Mouse (Mus musculus): ENCODE results near the gene Zfp276. TPM values are rescaled to one million over a fixed set of nuclear protein-coding genes. Genes with fewer than 3 reads are reported as not detected.

Zfp276 gene
- polyA plus RNA-seq, 1 experiment: 12.1 TPM

DNA sequence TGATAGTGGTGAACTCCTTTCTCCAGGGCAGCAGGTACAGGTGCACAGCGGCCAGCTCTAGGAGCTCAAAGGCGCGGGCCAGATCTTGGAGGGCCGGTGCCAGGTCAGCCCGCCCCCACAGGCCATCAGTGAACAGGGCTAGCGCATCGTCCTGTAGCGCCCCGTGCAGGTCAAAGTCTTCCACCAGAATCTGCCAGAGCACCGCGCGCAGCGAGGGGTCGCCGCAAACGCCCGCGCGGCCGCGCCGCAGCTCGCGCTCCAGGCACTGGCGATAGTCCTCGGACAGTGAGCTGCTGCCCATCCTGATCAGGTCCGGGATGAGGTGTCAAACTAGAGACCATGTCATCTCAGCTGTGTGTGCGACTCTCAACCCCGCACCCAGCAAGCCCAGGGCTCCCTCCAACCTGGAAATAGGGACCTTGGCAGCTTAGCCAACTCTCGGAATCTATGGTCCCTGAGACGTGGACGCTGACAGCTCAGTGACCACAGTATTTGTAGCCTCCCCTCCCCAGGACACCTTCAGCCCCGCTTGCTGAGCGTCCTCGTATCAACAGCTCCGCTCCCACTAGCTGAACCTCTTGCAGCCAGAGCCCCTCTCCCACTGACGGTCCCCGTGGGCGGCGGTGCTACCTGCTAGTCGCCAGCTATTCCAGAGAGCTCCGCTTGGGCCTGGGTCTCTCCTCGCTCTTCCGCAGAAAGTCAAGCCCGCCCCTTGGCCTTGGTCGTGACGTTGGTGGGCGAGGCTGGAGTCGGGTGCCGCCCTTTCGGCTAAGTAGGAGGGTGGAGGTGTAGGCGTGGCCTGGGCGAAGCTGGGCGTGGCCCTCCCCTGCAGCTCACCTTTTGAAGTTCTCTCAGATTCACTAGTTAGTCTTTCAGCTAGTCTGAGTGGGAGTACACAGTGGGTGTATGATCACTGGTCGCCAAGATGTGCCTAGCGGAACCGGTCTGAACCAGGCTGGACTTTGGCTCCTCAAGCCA is 18.2 kb upstream of the Zfp276 start, which contains the start of gene Spata2l:
Spata2l (minus strand) TSS at position 714 of the 978 bp plus-strand sequence.
- H3K4me2 ChIP-seq (ENCODE audit: low read depth): peak within 1 kb of the TSS; percentile 79
- no peaks in the 10 kb centered on the region for H3K36me3 ChIP-seq (ENCODE audit: control insufficient read depth, insufficient read depth)
- no peaks in the 10 kb centered on the region for H3K79me2 ChIP-seq (ENCODE audit: control insufficient read depth, insufficient read depth)
- peak within 1 kb of the TSS; percentile 23 for H3K4me3 ChIP-seq
- no peaks in the 10 kb centered on the region for H3K27me3 ChIP-seq (ENCODE audit: control insufficient read depth, insufficient read depth, insufficient read length)
- no peak for TF ChIP-seq TCF12 (IDR thresholded peaks at IDR 0.05; ENCODE audit: insufficient read depth, poor library complexity, severe bottlenecking)
- TF ChIP-seq POLR2AphosphoS2 (IDR thresholded peaks at IDR 0.05; ENCODE audit: insufficient read length, low read depth): peak; percentile 18
- TF ChIP-seq POLR2A (IDR thresholded peaks at IDR 0.05; ENCODE audit: insufficient read length, low read depth): peak; percentile 28
- TF ChIP-seq MAX (IDR thresholded peaks at IDR 0.05; ENCODE audit: low read depth): no peak
- no peak for TF ChIP-seq TCF3 (IDR thresholded peaks at IDR 0.05; ENCODE audit: insufficient read length, low read depth)
- H3ac ChIP-seq (ENCODE audit: control insufficient read depth, insufficient read length): peak within 1 kb of the TSS; percentile 1

DNA sequence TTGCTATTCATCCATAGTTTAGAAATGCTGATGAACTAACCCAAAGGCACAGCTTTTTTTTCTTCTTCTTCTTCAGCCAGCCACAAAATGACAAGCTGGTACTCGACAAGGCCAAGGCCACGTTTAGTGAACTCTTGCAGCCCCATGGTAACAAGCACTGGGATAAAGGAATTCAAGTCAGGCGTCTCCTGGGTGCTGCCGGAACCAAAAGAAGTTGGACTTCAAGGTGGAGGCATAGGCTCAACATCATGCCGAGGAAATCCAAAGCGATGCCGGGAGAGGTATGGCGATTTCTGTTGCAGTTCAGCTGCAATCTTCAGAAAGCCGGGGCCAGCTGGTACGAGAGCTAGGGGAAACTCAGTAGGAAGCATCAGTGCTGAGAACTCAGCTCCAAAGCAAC is 14.6 kb upstream of the Zfp276 start:
- Histone ChIP-seq H3ac (ENCODE audit: control insufficient read depth, insufficient read length) (no peak overlapping the region), H3K4me3 (no peak overlapping the region), H3K4me2 (ENCODE audit: low read depth) (no peak overlapping the region), H3K79me2 (ENCODE audit: control insufficient read depth, insufficient read depth) (no peaks in the 10 kb centered on the region), H3K36me3 (ENCODE audit: control insufficient read depth, insufficient read depth) (no peaks in the 10 kb centered on the region), H3K27me3 (ENCODE audit: control insufficient read depth, insufficient read depth, insufficient read length) (no peaks in the 10 kb centered on the region)
- TF ChIP-seq CEBPB (IDR thresholded peaks at IDR 0.05; ENCODE audit: insufficient read depth, poor library complexity, severe bottlenecking) (no peak), MYOD1 (IDR thresholded peaks at IDR 0.05; ENCODE audit: control insufficient read depth in 1 of 3, insufficient read length in 2 of 3, low read depth in 2 of 3) (no peak)

GRCm38 (mm10) chr8:123242107-123242923 is 11.7 kb upstream of the Zfp276 start:
- H3K4me2 ChIP-seq (ENCODE audit: low read depth): no peak overlapping the region

DNA sequence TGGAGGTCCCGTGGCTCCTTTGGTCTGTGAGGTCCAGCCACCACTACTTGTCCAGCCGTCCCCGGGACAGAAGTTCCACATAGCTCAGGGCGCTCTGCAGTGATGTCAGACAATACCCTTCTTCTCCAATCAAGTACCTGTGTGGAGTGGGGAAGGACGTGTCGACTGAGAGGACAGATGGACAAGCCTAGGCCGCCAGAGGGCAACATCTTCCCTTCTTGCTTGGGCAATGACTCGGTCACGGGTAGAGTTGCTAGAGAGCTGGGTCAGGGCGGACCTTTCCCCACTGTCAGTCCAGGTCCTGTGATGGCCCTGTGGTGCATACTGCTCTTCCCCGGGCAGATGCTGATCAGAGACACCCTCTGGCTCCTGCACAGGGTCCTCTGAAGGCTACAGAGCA is 10.9 kb upstream of the Zfp276 start:
- no peaks in the 10 kb centered on the region for H3K36me3 ChIP-seq (ENCODE audit: control insufficient read depth, insufficient read depth)
- H3K4me2 ChIP-seq (ENCODE audit: low read depth): no peak overlapping the region
- TF ChIP-seq POLR2AphosphoS2 (IDR thresholded peaks at IDR 0.05; ENCODE audit: insufficient read length, low read depth) (peak; percentile 15), CEBPB (IDR thresholded peaks at IDR 0.05; ENCODE audit: insufficient read depth, poor library complexity, severe bottlenecking) (no peak), TCF12 (IDR thresholded peaks at IDR 0.05; ENCODE audit: insufficient read depth, poor library complexity, severe bottlenecking) (no peak), REST (IDR thresholded peaks at IDR 0.05; ENCODE audit: insufficient read depth, insufficient read length) (no peak)

More at GRCm38 (mm10) chr8:123242107-123242923, 11.7 kb upstream of the Zfp276 start:
- no peaks in the 10 kb centered on the region for H3K36me3 ChIP-seq (ENCODE audit: control insufficient read depth, insufficient read depth)
- no peak for TF ChIP-seq CEBPB (IDR thresholded peaks at IDR 0.05; ENCODE audit: insufficient read depth, poor library complexity, severe bottlenecking)
- TF ChIP-seq E2F4 (IDR thresholded peaks at IDR 0.05; ENCODE audit: insufficient read depth): no peak
- no peak for TF ChIP-seq USF1 (IDR thresholded peaks at IDR 0.05; ENCODE audit: low read depth)
- no peak for TF ChIP-seq REST (IDR thresholded peaks at IDR 0.05; ENCODE audit: insufficient read depth, insufficient read length)
- no peak for TF ChIP-seq POLR2A (IDR thresholded peaks at IDR 0.05; ENCODE audit: insufficient read length, low read depth)
- no peak for TF ChIP-seq TCF3 (IDR thresholded peaks at IDR 0.05; ENCODE audit: insufficient read length, low read depth)
- TF ChIP-seq POLR2AphosphoS2 (IDR thresholded peaks at IDR 0.05; ENCODE audit: insufficient read length, low read depth): no peak
- TF ChIP-seq MAX (IDR thresholded peaks at IDR 0.05; ENCODE audit: low read depth): no peak
- no peak for TF ChIP-seq SRF (IDR thresholded peaks at IDR 0.05; ENCODE audit: control insufficient read depth, insufficient read length, low read depth)
- TF ChIP-seq MYOG (IDR thresholded peaks at IDR 0.05; ENCODE audit: control insufficient read depth in 1 of 3, insufficient read depth in 1 of 3, insufficient read length in 2 of 3, low read depth in 2 of 3): no peak
- no peak for TF ChIP-seq MYOD1 (IDR thresholded peaks at IDR 0.05; ENCODE audit: control insufficient read depth in 1 of 3, insufficient read length in 2 of 3, low read depth in 2 of 3)
- no peak for TF ChIP-seq TCF12 (IDR thresholded peaks at IDR 0.05; ENCODE audit: insufficient read depth, poor library complexity, severe bottlenecking)
- no peaks in the 10 kb centered on the region for H3K27me3 ChIP-seq (ENCODE audit: control insufficient read depth, insufficient read depth, insufficient read length)
- H3K4me3 ChIP-seq: no peak overlapping the region
- no peak overlapping the region for H3ac ChIP-seq (ENCODE audit: control insufficient read depth, insufficient read length)
- H3K79me2 ChIP-seq (ENCODE audit: control insufficient read depth, insufficient read depth): no peaks in the 10 kb centered on the region

DNA sequence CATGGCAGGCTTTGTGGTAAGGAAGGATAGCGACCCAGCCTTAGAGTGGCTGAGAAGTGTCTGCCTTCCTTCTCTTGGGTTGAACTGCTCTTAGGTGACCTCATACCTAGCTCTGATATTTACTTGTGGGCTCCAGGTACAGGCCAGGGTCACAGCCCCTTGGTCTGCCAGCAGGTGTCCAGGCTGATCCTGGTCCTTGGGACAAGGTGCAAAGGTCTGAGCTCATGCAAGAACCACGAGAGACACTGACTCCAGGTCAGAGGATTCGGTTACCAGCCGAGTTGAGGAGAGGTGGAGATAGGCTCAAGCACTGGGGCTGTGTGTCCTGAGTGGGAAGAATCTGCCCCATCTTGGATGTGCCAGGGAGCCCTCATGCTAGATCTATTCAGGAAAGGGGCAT is 9.6 kb upstream of the Zfp276 start:
- no peak overlapping the region for H3ac ChIP-seq (ENCODE audit: control insufficient read depth, insufficient read length)
- H3K27me3 ChIP-seq (ENCODE audit: control insufficient read depth, insufficient read depth, insufficient read length): no peaks in the 10 kb centered on the region
- no peaks in the 10 kb centered on the region for H3K79me2 ChIP-seq (ENCODE audit: control insufficient read depth, insufficient read depth)
- no peaks in the 10 kb centered on the region for H3K36me3 ChIP-seq (ENCODE audit: control insufficient read depth, insufficient read depth)
- TF ChIP-seq MYOD1 (IDR thresholded peaks at IDR 0.05; ENCODE audit: control insufficient read depth in 1 of 3, insufficient read length in 2 of 3, low read depth in 2 of 3) (no peak), CEBPB (IDR thresholded peaks at IDR 0.05; ENCODE audit: insufficient read depth, poor library complexity, severe bottlenecking) (no peak), TCF12 (IDR thresholded peaks at IDR 0.05; ENCODE audit: insufficient read depth, poor library complexity, severe bottlenecking) (no peak), E2F4 (IDR thresholded peaks at IDR 0.05; ENCODE audit: insufficient read depth) (no peak), POLR2AphosphoS2 (IDR thresholded peaks at IDR 0.05; ENCODE audit: insufficient read length, low read depth) (no peak), TCF3 (IDR thresholded peaks at IDR 0.05; ENCODE audit: insufficient read length, low read depth) (no peak), REST (IDR thresholded peaks at IDR 0.05; ENCODE audit: insufficient read depth, insufficient read length) (no peak), USF1 (IDR thresholded peaks at IDR 0.05; ENCODE audit: low read depth) (no peak)
- H3K4me2 ChIP-seq (ENCODE audit: low read depth): no peak overlapping the region
- no peak overlapping the region for H3K4me3 ChIP-seq

More for the DNA sequence above, 10.9 kb upstream of the Zfp276 start:
- no peaks in the 10 kb centered on the region for H3K79me2 ChIP-seq (ENCODE audit: control insufficient read depth, insufficient read depth)
- H3K27me3 ChIP-seq (ENCODE audit: control insufficient read depth, insufficient read depth, insufficient read length): no peaks in the 10 kb centered on the region
- H3ac ChIP-seq (ENCODE audit: control insufficient read depth, insufficient read length): no peak overlapping the region
- no peak overlapping the region for H3K4me3 ChIP-seq

Data from myocyte (in vitro differentiated cells).